Mouse (Mus musculus): ENCODE data around the gene Riiad1. TPM values are rescaled to one million over a fixed set of nuclear protein-coding genes. Genes with fewer than 3 reads are reported as not detected.

The Riiad1 gene
- total RNA-seq, 1 experiment from 2014 or later = not detected

Other genes starting within 250 kb of the Riiad1 start
- not detected in 2 replicates for gene Gm4778, start 216.3 kb downstream of the Riiad1 start, total RNA-seq (2017)
- 2.9 and 3.9 TPM in 2 replicates for gene Them4, start 170.3 kb downstream of the Riiad1 start, total RNA-seq (2017)
- gene Them5, start 138.2 kb downstream of the Riiad1 start, total RNA-seq (2017) = not detected in 2 replicates
- not detected in 2 replicates for gene C2cd4d, start 117.9 kb downstream of the Riiad1 start, total RNA-seq (2017)
- gene Rorc, start 107.5 kb downstream of the Riiad1 start, total RNA-seq (2017) = 0.35 and 2.1 TPM in 2 replicates
- gene Lingo4, start 81.8 kb downstream of the Riiad1 start, total RNA-seq (2017) = not detected in 2 replicates
- gene Tdrkh, start 67.1 kb downstream of the Riiad1 start, total RNA-seq (2017) = 7.8 and 9.5 TPM in 2 replicates
- 64.1 and 67.4 TPM in 2 replicates for gene Mrpl9, start 37.0 kb downstream of the Riiad1 start, total RNA-seq (2017)
- 0.25 TPM in 1 of 2 replicates, not detected in the other for gene Oaz3, start 36.4 kb downstream of the Riiad1 start, total RNA-seq (2017)
- not detected in 2 replicates for gene Celf3, start 2.0 kb downstream of the Riiad1 start, total RNA-seq (2017)
- 28.5 TPM in 2 replicates for gene Snx27, start 102.4 kb upstream of the Riiad1 start, total RNA-seq (2017)
- not detected in 2 replicates for gene Gm10972, start 162.8 kb upstream of the Riiad1 start, total RNA-seq (2017)
- 4.6 and 17.6 TPM in 2 replicates for gene Tuft1, start 178.5 kb upstream of the Riiad1 start, total RNA-seq (2017)
- gene Selenbp2, start 213.2 kb upstream of the Riiad1 start, total RNA-seq (2017) = 0.19 TPM in 1 of 2 replicates, not detected in the other

All from hematopoietic stem cell, adult 5-6 weeks (primary cell).